In genomic region chr2:48544377-48544776, GRCm38 (mm10) we compare ENCODE assay signal across 25 mouse cellular contexts.
"Had no signal": no experiment of that assay in that cellular context is flagged by ENCODE, and none has a peak within 500 bp of the region (broad histone marks: within the 10 kb centered on the region; RNA-seq: fewer than 3 reads in every experiment).

No protein-coding gene starts in this region.

- H3K4me1 ChIP-seq: heart, embryonic 13.5 days; heart, embryonic 15.5 days; hindbrain, embryonic 15.5 days; kidney, embryonic 15.5 days; limb, embryonic 13.5 days; limb, embryonic 15.5 days; liver, embryonic 12.5 days had no signal

- H3K4me3 ChIP-seq: gastrocnemius, adult 2 months; heart, adult 2 months; heart, embryonic 13.5 days; heart, embryonic 15.5 days; hindbrain, embryonic 13.5 days; hindbrain, embryonic 15.5 days; kidney, embryonic 15.5 days; layer of hippocampus, adult 2 months; limb, embryonic 13.5 days; limb, embryonic 15.5 days; liver, embryonic 12.5 days had no signal

- H3K36me3 ChIP-seq: heart, embryonic 13.5 days; heart, embryonic 15.5 days; hindbrain, embryonic 13.5 days; hindbrain, embryonic 15.5 days; kidney, embryonic 15.5 days; limb, embryonic 13.5 days; limb, embryonic 15.5 days; liver, embryonic 12.5 days had no signal

- DNase-seq: gastrocnemius, adult 2 months; gastrocnemius, postnatal 10 days; gastrocnemius, postnatal 25 days; heart, adult 11 months; heart, adult 2 months; heart, postnatal 14 days; heart, postnatal 36 days; kidney, adult 18-20 months; kidney, adult 9 months; kidney, postnatal 14 days; kidney, postnatal 36 days; left cerebral cortex, postnatal 4 days had no signal

- H3K4me2 ChIP-seq: heart, embryonic 11.5 days; heart, embryonic 13.5 days; heart, embryonic 15.5 days; hindbrain, embryonic 13.5 days; hindbrain, embryonic 15.5 days; kidney, embryonic 15.5 days; limb, embryonic 13.5 days; limb, embryonic 15.5 days; liver, embryonic 12.5 days had no signal

- H3K27ac ChIP-seq: gastrocnemius, adult 2 months; heart, adult 2 months; heart, embryonic 13.5 days; heart, embryonic 15.5 days; hindbrain, embryonic 13.5 days; hindbrain, embryonic 15.5 days; hindbrain, postnatal 0 days; kidney, embryonic 15.5 days; kidney, postnatal 0 days; layer of hippocampus, adult 2 months; limb, embryonic 13.5 days; limb, embryonic 15.5 days; liver, embryonic 12.5 days; liver, embryonic 14.5 days had no signal

- H3K9me3 ChIP-seq: heart, embryonic 13.5 days; heart, embryonic 15.5 days; hindbrain, embryonic 13.5 days; hindbrain, embryonic 15.5 days; kidney, embryonic 15.5 days; limb, embryonic 13.5 days; limb, embryonic 15.5 days; liver, embryonic 12.5 days had no signal

- H3K27me3 ChIP-seq: heart, embryonic 13.5 days; heart, embryonic 15.5 days; hindbrain, embryonic 13.5 days; hindbrain, embryonic 15.5 days; kidney, embryonic 15.5 days; limb, embryonic 13.5 days; limb, embryonic 15.5 days; liver, embryonic 12.5 days had no signal

- H3K9ac ChIP-seq: heart, embryonic 13.5 days; heart, embryonic 15.5 days; hindbrain, embryonic 13.5 days; hindbrain, embryonic 15.5 days; kidney, embryonic 15.5 days; limb, embryonic 13.5 days; limb, embryonic 15.5 days; liver, embryonic 12.5 days; liver, embryonic 14.5 days had no signal

- ATAC-seq: hindbrain, postnatal 0 days; liver, embryonic 12.5 days had no signal
